Mouse (Mus musculus): ENCODE data around the gene Setd5.

Setd5 gene

DNA sequence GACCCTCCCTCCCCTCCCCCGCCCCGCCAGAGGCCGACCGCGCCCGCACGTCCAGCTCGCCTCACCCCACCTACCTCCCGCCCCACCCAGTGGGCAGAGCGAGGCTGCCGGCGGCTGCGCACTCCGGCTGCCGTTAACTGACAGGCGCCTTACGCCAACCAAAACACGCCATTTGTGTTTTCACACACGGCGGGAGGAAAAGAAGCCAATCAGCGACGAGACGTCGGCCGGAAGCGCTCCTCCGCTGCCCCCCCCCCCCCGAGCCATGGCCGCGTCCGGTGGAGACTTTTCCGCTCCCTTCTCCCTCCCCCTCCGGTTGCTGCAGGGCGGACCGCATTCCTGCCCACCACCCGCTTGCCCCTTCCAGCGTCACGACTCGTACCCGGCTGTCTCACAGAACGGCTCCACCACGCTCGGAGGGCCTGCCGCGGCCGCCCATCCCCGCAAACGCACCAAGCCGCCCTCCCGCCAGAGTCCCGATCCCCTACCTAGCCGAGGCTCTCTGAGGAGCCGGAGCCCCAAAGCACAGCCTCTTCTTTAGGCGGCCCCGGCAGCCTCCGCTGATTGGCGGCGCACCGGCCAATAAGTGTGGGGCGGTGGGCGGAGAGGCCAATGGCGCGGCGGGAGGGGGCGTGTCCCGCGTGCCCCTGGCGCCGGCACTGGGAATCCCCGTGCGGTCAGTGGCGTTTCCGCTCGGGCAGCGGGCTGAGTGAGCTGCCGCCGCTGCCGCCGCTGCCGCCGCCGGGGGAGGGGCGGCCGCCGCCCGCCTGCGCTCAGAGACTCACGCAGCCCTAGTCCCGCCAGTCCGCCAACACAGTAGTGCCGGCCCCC, at the start of gene Setd5:
TSS of gene Setd5 (plus strand) at position 680 of the 831 bp plus-strand sequence.
- peak; percentile 99 for DNase-seq (ENCODE audit: inconsistent ontology term)

DNA sequence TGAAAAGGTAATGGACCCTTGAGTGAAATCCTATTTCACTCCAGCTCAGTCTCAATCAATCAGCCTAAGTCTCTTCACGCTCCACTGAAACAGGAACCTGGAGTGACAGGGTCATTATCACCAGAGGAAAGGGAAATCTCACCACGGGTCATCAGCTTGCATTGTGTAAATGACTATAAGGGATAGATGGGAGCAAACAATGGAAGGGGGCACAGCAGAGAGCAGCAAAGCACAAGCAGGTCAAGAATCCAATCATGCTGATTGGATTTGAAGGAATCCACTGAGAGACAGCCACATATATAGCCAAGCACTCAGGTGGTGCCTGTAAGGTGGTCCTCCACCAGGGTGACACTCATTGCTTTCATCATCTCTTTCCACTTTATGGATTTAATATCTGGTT, 49.7 kb upstream of the Setd5 start:
- DNase-seq (ENCODE audit: inconsistent ontology term) = no peak

DNA sequence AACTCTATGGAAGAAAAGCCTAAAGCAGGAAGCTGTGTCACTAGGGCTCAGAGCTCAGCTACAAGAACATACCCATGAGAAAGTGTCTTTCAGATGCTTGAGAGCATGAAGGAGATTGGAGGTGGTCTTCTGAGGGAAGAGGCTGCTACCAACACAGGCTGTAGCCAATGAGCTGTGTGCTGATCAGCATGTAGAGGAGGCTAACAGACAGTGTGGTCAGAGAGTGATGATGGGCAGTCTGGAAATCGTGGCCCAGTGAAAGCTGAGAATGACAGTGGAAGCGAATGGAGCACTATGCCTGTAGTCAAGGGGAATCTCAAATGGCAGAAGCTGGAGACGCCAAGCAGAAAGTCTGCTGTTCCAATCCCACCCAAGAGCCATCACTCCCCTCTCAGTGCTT, 48.2 kb upstream of the Setd5 start:
- no peak for DNase-seq (ENCODE audit: inconsistent ontology term)

DNA sequence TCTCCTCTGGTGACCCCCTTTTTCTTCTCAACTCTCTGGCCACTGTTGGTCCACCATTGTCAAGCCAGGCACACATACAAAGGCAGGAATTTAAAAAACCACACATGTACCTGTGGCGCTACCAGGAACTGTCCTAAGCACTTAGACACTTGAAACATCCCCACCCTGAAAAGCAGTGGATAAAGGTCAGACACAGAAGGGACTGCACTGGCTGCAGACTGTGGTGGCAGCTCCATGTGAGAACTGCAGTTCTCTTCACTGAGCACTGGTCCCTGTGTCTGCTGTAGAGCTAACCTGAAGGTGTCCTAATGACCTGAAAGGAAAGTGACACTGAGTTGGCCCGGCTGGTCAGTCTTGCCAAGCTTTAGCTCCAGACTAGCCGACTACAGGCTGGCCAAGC, 46.6 kb upstream of the Setd5 start:
- no peak for DNase-seq (ENCODE audit: inconsistent ontology term)

DNA sequence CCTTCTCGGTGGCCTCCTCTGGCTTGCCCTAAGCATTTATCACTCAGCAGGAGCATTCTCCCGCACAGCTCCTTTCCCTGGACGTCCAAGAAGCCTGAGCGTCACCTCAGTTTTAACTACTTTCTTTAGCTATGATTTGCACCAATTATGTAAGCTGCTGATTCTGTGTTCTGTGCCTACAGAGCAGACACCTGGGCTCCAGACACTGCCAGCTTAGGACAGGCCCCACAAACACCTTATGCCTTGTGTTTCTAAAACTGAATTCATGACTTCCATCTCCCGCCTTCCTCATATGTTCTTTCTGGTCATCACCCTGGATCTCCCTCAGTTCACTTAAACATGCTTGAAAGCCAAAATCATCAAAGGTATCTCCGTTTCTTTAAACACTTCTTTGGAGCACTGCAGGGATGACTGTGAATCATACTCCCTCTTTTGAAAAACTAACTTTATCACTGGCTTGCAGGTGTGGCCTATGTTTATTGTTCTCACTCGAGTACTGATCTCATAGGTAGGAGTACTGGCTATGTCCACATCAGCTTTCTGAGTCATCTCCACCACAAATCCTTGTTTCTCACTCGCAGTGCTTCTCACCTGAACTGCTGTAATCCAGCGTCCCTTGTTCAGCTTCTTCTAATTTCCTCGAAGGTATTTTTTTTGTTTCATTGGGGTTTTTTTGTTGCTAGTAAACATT, 46.0 kb upstream of the Setd5 start:
- DNase-seq (ENCODE audit: inconsistent ontology term) = no peak

DNA sequence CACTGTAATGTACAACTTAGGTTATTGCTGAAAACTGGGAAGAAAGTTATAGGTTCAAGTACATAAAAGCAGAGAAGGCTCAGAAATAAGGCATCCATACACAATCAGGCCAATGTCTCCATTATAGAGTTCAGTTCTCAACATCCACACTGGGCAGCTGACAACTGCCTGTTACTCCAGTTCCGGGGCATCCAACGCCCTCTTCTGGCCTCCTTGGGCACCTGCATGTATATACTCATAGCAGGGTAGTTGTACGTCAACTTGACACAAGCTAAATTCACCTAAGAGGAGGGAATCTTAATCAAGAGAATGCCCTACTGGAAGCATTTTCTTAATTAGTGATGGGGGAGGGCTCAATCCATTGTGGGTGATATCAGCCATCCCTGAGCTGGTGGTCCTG, 45.0 kb upstream of the Setd5 start:
- DNase-seq (ENCODE audit: inconsistent ontology term) = no peak

DNA sequence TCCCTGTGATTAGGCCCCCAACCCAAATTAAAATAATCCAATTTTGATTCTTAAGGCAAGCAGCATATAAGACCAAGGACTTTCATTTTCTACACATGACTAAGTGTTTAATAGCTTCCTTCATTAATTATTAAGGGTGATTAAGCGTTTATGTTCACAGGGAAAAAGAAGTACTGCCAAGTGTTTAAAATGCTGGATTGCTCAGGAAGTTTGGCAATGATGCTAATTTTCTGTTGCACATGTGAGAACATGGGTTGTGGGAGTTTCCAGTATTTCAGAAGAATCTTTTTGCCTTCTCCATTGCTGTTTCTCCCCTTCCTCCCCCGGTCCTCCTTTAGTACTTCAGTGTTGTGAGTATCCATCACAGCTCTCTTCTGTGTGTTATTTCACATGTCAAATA, 44.0 kb upstream of the Setd5 start:
- DNase-seq (ENCODE audit: inconsistent ontology term) = peak; percentile 37

DNA sequence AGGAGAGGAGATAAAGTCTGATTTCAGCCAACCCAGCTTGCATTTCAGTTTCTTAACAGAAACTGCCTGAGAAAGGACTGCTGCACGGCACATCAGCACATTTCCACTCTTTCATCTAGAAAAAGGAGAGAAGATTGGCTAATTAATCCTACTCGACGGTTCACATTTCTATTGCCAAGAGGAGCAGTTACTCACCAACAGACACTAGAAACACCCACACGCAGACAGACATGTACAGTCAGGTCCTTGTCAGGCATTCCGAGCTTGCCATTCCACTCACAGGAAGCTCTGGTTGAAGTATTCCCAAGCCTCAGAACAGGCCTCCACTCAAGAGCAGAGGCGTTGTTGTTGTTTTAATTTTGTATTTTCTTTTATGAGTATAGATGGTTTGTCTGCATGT, 42.7 kb upstream of the Setd5 start:
- peak; percentile 47 for DNase-seq (ENCODE audit: inconsistent ontology term)

DNA sequence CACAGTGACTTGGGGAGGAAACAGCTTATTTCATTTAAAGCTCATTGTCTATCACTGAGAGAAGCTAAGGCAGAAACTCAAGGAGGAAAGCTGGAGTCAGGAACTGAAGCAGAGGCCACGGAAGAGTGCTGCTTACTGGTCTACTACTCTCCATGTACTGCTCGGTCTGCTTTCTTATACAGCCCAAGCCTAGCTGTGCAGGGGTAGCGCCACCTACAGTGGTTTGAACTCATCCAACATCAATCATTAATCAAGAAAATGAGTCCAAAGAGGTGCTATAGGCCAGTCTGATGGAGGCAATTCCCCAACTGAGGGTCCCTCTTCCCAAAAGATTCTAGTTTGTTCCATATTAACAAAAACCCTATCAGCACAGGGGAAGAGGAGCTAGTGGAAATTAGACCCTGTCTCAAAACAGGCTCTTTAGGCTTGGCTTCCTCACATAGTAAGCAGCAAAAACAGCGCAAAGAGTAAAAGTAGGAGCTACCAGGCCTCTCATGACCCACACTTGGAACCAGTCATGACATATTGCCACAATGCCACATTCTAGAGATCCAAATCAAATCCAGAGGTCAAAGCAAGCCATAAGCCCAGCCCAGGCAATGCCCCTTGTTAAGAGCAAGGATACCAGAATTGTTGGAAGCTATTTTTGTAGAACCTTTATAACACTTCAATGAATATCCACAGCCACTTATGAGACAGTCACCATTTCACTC, 40.5 kb upstream of the Setd5 start:
- no peak for DNase-seq (ENCODE audit: inconsistent ontology term)

DNA sequence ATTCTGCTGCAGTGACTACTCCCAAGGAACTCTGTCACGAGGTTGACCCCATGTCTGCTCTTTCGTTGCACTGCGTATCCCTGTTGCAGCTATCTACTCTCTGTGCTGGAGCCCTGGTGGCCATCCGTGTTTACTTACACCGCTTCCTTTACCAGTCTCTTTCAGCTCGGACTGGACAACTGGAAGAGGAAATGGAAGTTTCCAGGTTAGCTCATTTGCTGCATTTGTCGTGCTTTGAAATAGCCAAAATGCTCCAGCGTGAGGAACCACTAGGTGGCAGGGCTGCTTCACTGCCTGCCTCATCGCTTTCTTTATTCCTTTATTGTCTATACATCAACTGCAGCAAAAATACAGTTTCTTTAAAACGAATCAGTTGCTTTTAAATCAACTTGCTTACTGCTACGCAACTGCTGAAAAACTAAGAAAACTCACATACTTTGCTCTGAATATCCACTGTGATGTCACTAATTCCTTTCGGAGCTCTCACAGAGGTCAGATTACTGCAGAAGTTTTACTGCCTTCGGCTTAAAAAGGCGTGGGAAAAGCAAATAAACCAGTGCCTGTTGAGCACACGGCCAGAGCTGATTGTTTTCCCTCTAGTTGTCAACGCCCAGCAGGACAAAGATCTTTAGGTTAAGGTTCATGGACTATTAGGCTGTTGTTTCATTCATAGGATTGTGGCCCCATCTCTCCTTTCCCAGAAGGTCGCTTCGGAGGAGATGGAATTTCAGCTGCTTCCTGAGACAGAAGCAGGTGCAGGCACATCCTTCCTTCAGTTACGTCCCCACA, 39.0 kb upstream of the Setd5 start:
- peak; percentile 66 for DNase-seq (ENCODE audit: inconsistent ontology term)

DNA sequence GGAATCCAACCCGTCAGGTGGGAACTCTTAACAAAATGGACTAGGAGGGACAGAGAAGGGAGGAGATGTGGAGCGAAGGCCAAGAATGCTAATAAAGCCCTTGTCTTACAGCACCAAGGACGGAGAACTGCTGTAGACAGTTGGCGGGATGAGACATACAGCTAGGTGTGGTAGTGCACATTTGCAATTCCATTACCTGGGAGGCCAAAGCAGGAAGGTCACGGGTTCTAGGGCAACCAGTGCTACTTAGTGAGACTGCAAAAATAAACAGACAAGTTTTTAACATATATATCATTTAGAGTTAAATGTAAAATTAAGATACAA, 38.5 kb upstream of the Setd5 start:
- no peak for DNase-seq (ENCODE audit: inconsistent ontology term)

DNA sequence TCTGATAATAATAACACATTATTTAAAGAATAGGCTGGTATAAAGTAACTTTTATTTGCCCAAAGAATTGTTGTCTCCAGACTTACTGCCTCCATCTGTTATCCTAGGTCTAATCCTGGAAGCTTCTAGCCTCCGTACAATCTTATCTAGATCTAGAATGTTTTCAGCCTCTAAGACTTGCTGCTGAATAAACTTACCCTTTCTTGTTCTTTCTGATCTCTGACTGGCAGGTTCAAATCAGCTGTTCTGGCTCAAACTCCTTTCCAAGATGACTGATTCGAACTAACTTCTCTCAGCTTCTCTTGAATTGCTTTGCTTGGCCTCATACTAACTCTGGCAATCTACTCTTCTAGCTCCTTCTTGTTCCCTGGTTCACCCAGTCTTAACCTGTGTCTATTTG, 36.8 kb upstream of the Setd5 start:
- no peak for DNase-seq (ENCODE audit: inconsistent ontology term)

DNA sequence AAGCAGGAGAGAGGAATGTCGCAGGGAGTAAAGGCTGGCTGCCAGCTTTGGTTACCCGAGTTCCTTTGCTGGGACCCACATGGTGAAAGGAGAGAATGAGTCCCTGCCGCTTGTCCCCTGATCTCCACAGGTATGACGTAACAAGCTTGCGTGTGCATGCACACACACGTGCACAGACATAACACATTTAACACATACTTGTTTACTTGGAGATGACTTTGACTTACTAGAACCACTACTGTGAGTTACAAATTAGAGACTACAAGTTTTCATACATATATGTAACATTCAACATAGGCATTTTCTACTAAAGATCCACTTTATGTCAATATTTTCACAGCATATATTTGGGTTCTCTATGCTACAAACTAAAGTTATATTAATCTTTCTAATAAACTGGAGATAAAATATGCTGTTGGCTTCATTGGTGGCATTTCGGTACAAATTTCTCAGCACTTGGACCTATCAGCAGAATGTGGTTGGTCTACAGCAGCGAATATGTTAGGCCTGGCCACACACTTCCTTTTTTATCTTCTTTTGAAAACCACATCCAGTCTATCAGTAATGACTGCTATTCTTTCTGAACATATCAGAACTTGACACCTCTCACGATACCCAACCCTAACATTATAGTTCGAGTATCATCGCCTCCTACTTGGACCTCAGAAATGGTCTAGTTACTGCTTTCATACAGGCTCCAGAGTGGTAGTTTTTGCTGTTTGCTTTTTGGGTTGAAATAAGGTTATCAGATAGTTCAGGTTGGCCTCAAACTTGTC, 35.8 kb upstream of the Setd5 start:
- no peak for DNase-seq (ENCODE audit: inconsistent ontology term)

DNA sequence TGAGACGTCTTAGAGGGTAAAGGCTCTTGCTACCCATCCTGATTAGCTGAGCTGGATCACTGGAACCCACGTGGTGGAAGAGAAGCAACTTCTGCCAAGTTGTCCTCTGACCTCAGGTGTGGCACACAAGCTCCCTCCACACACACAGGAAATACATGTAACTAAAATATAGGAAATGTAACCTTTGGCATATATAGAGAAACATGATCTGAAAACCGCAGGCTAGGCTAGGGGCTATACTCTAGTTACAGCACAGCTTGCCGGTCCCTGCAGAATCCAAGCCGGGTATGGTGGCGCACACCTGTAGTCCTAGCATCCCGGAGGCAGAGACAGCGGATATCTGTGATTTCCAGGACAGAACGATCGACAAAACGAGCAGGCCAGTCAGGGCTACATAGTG, 31.6 kb upstream of the Setd5 start:
- no peak for DNase-seq (ENCODE audit: inconsistent ontology term)

DNA sequence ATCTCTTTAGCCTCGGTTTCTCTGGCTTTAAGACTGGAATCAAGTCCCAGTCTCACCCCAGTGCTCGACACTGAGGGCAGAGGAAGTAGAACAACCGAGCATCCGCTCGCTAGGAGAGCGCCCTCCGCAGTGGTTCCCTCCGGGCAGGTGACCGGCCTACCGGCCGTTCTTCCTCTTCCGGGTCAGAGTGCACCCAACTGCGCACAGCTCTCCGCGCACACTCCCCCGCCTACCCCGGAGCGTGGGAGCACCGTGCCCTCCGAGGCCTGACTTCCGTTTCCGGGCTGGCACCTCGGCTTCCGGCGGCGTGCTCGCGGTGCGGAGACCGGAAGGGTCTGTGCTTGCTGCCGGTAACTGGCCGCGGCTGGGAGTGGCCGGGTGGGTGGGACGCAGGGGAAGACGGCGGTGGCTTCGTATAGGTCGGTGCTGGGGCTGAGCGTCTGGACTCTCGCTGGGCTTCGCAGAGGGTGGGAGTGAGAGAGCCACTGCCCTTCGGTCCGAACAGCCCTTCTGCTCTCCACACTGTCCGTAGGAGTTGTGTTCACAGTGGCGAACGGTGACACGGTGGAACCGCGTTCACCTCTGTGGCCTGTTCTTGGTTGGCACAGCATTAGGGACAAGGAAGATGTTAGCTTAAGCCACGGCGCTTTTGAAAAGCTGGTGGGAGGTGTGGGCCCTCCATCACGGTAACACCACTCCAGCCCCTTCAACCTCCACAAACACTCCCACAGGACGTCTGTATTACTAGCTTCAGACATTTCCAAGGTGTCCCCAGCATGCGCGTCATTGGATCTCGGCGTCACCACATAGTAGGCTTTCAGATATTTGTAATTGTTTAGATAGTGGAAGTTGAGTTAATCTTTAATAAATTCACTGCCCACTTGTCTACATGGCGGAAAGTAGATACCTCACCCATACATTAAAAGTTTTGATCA, 30.9 kb upstream of the Setd5 start, which contains the start of gene Thumpd3:
TSS of gene Thumpd3 (plus strand) at position 185 of the 935 bp plus-strand sequence.
- peak; percentile 98 for DNase-seq (ENCODE audit: inconsistent ontology term)

DNA sequence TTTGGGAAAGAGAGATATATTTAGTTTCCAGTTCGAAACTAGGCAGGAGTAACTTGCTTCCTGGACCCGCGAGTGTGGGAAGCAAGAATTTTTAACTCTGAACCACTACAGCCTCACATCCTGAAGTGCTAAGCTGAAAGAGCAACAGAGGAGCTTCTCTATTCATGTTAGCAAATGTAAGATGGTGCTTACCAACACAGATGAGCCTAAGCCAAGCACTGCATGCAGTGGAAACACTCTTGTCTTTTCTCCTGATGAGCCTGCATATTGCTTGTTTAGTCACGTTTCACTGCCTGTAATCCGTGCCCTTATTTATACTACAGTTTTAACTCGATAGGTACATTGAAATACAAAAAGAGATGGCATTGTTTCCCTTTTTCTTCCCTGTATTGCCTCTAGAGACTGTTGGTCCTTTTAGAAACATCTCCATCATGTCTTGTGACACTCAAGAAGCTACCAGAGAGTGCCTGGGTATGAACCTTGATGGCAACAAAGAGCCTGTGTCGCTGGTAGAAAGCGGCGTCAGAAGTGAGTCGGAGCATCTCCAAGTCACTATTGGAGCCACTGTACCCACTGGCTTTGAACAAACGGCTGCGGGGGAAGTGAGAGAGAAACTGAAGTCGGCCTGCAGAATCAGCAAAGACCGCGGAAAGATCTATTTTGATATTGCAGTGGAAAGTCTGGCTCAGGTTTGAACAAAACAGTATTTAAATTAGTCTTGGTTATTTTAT, 30.0 kb upstream of the Setd5 start:
- DNase-seq (ENCODE audit: inconsistent ontology term) = no peak

DNA sequence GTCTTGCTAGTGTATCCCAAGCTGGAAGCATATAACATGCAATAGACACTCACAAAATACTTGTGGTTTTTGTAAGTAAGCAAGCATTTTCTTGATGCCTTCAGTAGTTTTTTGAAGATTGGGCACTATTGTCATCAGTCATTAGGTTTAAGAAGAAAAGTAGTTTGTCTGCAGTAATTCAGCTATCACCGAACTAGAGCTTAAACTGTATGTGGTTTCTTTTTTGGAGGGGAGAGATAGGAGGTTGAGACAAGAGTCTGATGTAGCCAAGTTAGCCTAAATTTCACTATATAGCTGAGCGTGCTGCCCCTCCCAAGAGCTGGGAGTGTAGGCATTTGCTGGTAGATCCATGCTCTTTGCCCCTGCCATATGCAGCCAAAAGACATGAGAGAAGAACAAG, 28.8 kb upstream of the Setd5 start:
- no peak for DNase-seq (ENCODE audit: inconsistent ontology term)

DNA sequence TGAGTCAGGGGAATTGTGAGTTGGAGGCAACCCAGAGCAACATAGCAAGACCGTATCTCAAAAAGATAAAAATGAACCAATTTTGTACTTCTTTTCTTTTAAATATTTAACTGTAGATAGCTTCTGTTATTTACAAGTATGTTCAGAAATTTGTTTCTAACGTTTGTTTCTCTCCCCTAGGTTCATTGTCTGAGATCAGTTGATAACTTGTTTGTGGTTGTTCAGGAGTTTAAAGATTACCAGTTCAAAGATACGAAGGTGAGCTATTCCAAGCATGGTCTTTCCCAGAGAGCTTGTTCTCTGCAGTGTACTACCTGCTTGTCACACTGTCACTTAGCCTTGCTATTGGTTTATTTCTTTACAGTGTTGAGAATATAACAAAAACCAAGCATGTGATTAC, 28.0 kb upstream of the Setd5 start:
- no peak for DNase-seq (ENCODE audit: inconsistent ontology term)

DNA sequence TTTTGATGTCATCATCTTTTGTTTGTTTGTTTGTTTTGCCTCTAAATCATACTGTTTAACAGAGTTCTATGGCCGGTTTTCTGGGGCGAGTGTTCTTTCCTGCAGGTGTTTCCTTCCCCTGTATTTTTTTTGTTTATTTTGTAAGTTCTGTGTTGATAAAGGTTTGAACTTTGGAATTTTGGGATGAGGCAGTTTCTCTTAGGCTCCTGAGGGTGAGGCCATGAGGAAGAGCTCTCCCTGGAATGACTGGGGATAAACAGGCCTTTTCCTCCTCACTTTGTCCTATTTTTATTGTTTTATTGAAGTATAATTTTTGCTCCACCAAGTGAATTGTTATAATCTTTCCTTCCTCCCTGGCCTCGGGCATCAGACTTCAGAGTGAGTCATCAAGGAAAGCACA, 24.2 kb upstream of the Setd5 start:
- no peak for DNase-seq (ENCODE audit: inconsistent ontology term)

Measured in Muller cell, postnatal 12 days (primary cell).